Mouse (Mus musculus): ENCODE data around the gene 1700061G19Rik. TPM values are rescaled to one million over a fixed set of nuclear protein-coding genes. Genes with fewer than 3 reads are reported as not detected.

Gene 1700061G19Rik
- total and polyA plus RNA-seq, 3 experiments: 0.08 to 0.29 TPM; not detected in 1

DNA sequence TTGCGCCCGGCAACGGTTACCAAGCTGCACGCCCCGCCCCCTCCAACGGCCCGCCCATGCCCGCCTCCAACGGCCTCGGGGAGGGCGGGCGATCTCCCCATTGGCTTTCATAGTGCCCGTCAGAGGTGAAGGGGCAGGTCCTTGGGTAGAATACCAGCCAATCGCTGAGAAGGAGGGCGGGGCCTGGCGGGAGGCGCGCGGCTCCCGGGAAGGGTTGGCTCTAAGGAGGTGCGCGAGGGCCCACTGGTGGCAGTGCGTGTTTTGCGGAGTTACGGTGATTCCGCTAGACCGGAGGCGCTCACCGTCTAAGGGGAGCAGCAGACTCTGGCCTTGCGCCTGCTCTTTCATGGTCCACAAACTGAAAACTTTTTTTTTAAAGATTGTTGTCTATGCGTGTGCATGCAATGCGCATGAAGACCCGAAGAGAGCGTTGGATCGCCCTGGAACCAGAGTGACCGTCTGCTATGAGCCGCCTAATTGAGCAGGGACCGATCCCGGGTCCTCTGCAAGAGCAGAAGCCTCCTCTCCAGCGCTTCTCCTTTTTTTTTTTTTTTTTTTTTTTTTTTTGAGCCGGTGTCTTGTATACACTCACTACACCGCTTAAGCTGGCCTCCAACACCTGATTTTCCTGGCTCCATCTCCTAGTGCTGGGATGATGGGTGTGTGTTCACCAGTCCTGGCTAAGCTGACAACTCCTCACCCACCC is 44.0 kb upstream of the 1700061G19Rik start:
- dilution Hi-C loops (cut with MboI; ENCODE audit: extremely low pct_ligation_motif_present, extremely low pct_unique_long_range_greater_than_20kb, low sequenced_read_pairs) (no loop called here), in situ Hi-C loops (cut with MboI; ENCODE audit: low pct_ligation_motif_present, low pct_unique_long_range_greater_than_20kb, low sequenced_read_pairs) (no loop called here)
- H3K79me2 ChIP-seq (replicated peaks; ENCODE audit: control insufficient read depth, extremely low read depth, insufficient read depth, poor library complexity, severe bottlenecking): no peaks in the 10 kb centered on the region
- no peak overlapping the region for H3K27ac ChIP-seq (ENCODE audit: insufficient read depth, low read depth)
- H3K9ac ChIP-seq (ENCODE audit: insufficient read depth, low read depth): no peak overlapping the region
- peaks cover 77% of the 10 kb centered on the region for H3K27me3 ChIP-seq (replicated peaks)
- H3K9me3 ChIP-seq (replicated peaks; ENCODE audit: low read length): no peaks in the 10 kb centered on the region
- peak overlapping the region; percentile 79 for H3K4me2 ChIP-seq (ENCODE audit: insufficient read depth, low read depth, poor library complexity, severe bottlenecking)
- H3K4me3 ChIP-seq (replicated peaks in 1 of 3; ENCODE audit: low read depth in 2 of 3, low read length in 2 of 3, poor library complexity in 1 of 3): peak overlapping the region in 2 of 3 experiments; percentile 24 to 28
- TF ChIP-seq JUND (conservative IDR thresholded peaks at IDR 0.05; ENCODE audit: low read depth, low read length): no peak
- 0 out of 2 replicates have a peak, but pooled peaks have one; percentile 49 for TF ChIP-seq RCOR1 (conservative IDR thresholded peaks at IDR 0.05; ENCODE audit: low read depth, low read length)
- peak; percentile 58 for TF ChIP-seq MXI1 (IDR thresholded peaks at IDR 0.05; ENCODE audit: low read depth, low read length)
- peak; percentile 81; the same call in 1 of the 2 replicates for TF ChIP-seq ZKSCAN1 (IDR thresholded peaks at IDR 0.05; ENCODE audit: borderline replicate concordance, low read depth, low read length)
- peak; percentile 23 for TF ChIP-seq SMC3 (IDR thresholded peaks at IDR 0.05; ENCODE audit: low read depth, low read length)
- TF ChIP-seq ZNF384 (IDR thresholded peaks at IDR 0.05; ENCODE audit: low read depth, low read length): peak; percentile 85
- TF ChIP-seq MAX (IDR thresholded peaks at IDR 0.05; ENCODE audit: low read length): peak; percentile 58; the same call in 1 of the 2 replicates
- peak; percentile 70 for TF ChIP-seq NRF1 (IDR thresholded peaks at IDR 0.05; ENCODE audit: low read depth, low read length)
- peak; percentile 63; the same call in 1 of the 2 replicates for TF ChIP-seq IRF4 (IDR thresholded peaks at IDR 0.05; ENCODE audit: low read depth, low read length)
- no peak for TF ChIP-seq JUN (IDR thresholded peaks at IDR 0.05; ENCODE audit: insufficient read depth, low read depth, low read length)
- peak; percentile 53; the same call in 1 of the 2 replicates for TF ChIP-seq E2F4 (IDR thresholded peaks at IDR 0.05; ENCODE audit: insufficient replicate concordance, low read depth, low read length)
- TF ChIP-seq RAD21 (IDR thresholded peaks at IDR 0.05; ENCODE audit: low read depth, low read length): peak; percentile 41
- TF ChIP-seq CHD2 (IDR thresholded peaks at IDR 0.05; ENCODE audit: low read length): peak; percentile 70; the same call in 1 of the 2 replicates
- no peak for TF ChIP-seq ZMIZ1 (IDR thresholded peaks at IDR 0.05; ENCODE audit: low read depth, low read length)
- peak; percentile 42; the same call in 1 of the 2 replicates for TF ChIP-seq ELF1 (IDR thresholded peaks at IDR 0.05; ENCODE audit: low read depth, low read length)
- TF ChIP-seq SIN3A (IDR thresholded peaks at IDR 0.05; ENCODE audit: low read length): peak; percentile 87; the same call in 1 of the 2 replicates
- no peak for TF ChIP-seq POLR2A (IDR thresholded peaks at IDR 0.05; ENCODE audit: low read depth, low read length)
- no peak for TF ChIP-seq GABPA (IDR thresholded peaks at IDR 0.05; ENCODE audit: insufficient replicate concordance, low read depth, low read length)
- peak; percentile 32; the same call in 1 of the 2 replicates for TF ChIP-seq EP300 (IDR thresholded peaks at IDR 0.05; ENCODE audit: low read length)
- TF ChIP-seq UBTF (IDR thresholded peaks at IDR 0.05; ENCODE audit: low read depth, low read length): 0 out of 2 replicates have a peak, but pooled peaks have one; percentile 41
- peak; percentile 47; the same call in 1 of the 2 replicates for TF ChIP-seq HCFC1 (IDR thresholded peaks at IDR 0.05; ENCODE audit: low read depth, low read length)
- peak in 1 of 2 experiments; percentile 53; a peak in 2 of 4 replicates for TF ChIP-seq CTCF (conservative IDR thresholded peaks at IDR 0.05 in 1 of 2, IDR thresholded peaks at IDR 0.05 in 1 of 2; ENCODE audit: low read depth in 2 of 2, low read length in 2 of 2)
- TF ChIP-seq PAX5 (IDR thresholded peaks at IDR 0.05; ENCODE audit: low read length): no peak
- H3K4me1 ChIP-seq (ENCODE audit: control insufficient read depth in 1 of 2, insufficient read depth in 2 of 2): peaks cover 0 to 4% of the 10 kb centered on the region in 2 experiments; a peak in 2 of 4 replicates
- no peaks in the 10 kb centered on the region for H3K36me3 ChIP-seq (replicated peaks in 1 of 2; ENCODE audit: control insufficient read depth in 1 of 2, insufficient read depth in 1 of 2, low read length in 1 of 2)
- peak; percentile 97 for DNase-seq (ENCODE audit: extremely low read depth)

Data from CH12.LX (cell line).